8 mouse cellular contexts compared by ENCODE assay signal in the genomic region with DNA sequence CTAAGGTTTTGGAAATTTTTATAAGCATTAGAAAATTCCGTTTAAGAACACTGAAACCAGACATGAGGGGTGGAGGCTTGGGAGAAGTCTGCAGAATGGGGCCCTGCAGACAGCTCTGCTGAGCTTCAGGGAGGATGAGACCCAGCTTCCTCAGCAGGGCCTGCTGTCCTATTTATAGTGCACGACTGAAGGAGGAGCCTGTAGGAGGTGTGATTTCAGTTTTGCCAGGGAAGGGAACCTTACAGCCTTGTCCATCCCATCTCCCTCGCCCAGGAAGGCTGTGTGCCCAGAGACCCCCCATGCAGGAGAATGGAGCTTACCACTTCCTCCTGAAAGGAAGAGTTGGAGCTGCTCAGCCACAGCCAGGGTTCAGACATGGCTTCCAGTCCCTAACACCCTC. TPM values are rescaled to one million over a fixed set of nuclear protein-coding genes. Genes with fewer than 3 reads are reported as not detected.
A peak's percentile ranks its signal among the peaks of the same experiment; 100 is the strongest.
DNase-seq lines count a peak whose midpoint lies in the region; ATAC-seq lines count a peak whose summit lies in the region.

No protein-coding gene starts in this region.

- peaks cover 24% of the 10 kb centered on the region for H3K4me1 ChIP-seq in limb, embryonic 10.5 days

- intact Hi-C loops in heart, postnatal 10 days (cut with DNase I) = loop anchor here (5.0 kb wide), 1 partner anchor 38 kb away; no protein-coding TSS in a partner anchor

- no peaks in the 10 kb centered on the region for H3K36me3 ChIP-seq in limb, embryonic 10.5 days

- peak; percentile 92 for DNase-seq in heart, adult 11 months
- no peak for DNase-seq in heart, postnatal 10 days
- DNase-seq in cerebellum, adult 11 months = peak; percentile 54
- peak; percentile 38 to 42 for DNase-seq in frontal cortex, postnatal 14 days (ENCODE audit: low spot score in 2 of 2)
- no peak for DNase-seq in limb, embryonic 10.5 days (ENCODE audit: low spot score)
- DNase-seq in right cerebral cortex, adult 18-20 months = peak; percentile 74
- no peak for DNase-seq in thymus, postnatal 10 days (ENCODE audit: low spot score in 2 of 2)

- H3K27me3 ChIP-seq in limb, embryonic 10.5 days (ENCODE audit: low read depth, poor library complexity, severe bottlenecking) = peaks cover 64% of the 10 kb centered on the region

- H3K27ac ChIP-seq in limb, embryonic 10.5 days = no peak overlapping the region

- 18% methylated on average over 3 of the region's 3 CpGs for WGBS in limb, embryonic 10.5 days

- no peak for ATAC-seq in megakaryocyte progenitor cell, adult 5-6 weeks (replicated peaks; ENCODE audit: poor library complexity)

- H3K9me3 ChIP-seq in limb, embryonic 10.5 days (replicated peaks) = no peaks in the 10 kb centered on the region

- peak overlapping the region; percentile 64 for H3K4me3 ChIP-seq in limb, embryonic 10.5 days

RNA-seq across cellular contexts. Expression of gene Tppp, which starts 1.5 kb away (rescaled TPM):
- total RNA-seq in heart, postnatal 10 days (2021) = 10 to 100 TPM; 15.9 to 17.2 TPM
- polyA plus RNA-seq in limb, embryonic 10.5 days (2016; fragmentation: Nextera tagmentation; extraction: Ambion mirVana) = 0.20 and 0.25 TPM in 2 replicates
- total RNA-seq in megakaryocyte progenitor cell, adult 5-6 weeks (2015) = 0.17 TPM in 1 of 2 replicates, not detected in the other
- total RNA-seq in megakaryocyte progenitor cell, adult 5-6 weeks (2017) = 0.04 and 0.17 TPM in 2 replicates

RNA-seq across cellular contexts. Expression of gene Zdhhc11, which starts 47.0 kb away (rescaled TPM):
- not detected for total RNA-seq in heart, postnatal 10 days (2021)
- polyA plus RNA-seq in limb, embryonic 10.5 days (2016; fragmentation: Nextera tagmentation; extraction: Ambion mirVana) = not detected in 2 replicates
- total RNA-seq in megakaryocyte progenitor cell, adult 5-6 weeks (2015) = not detected in 2 replicates
- not detected in 2 replicates for total RNA-seq in megakaryocyte progenitor cell, adult 5-6 weeks (2017)

RNA-seq across cellular contexts. Expression of gene Cep72, which starts 51.4 kb away (rescaled TPM):
- total RNA-seq in heart, postnatal 10 days (2021) = 1 to 10 TPM; 2.0 to 2.8 TPM
- 21.2 and 27.7 TPM in 2 replicates for polyA plus RNA-seq in limb, embryonic 10.5 days (2016; fragmentation: Nextera tagmentation; extraction: Ambion mirVana)
- total RNA-seq in megakaryocyte progenitor cell, adult 5-6 weeks (2015) = 9.9 and 13.8 TPM in 2 replicates
- 11.0 and 12.6 TPM in 2 replicates for total RNA-seq in megakaryocyte progenitor cell, adult 5-6 weeks (2017)

Comparison
In these comparisons a context has a peak if more than half of its experiments do, and no peak if none do; other contexts are left out.
1. DNase-seq: peak in heart, adult 11 months (single experiment), cerebellum, adult 11 months (single experiment), frontal cortex, postnatal 14 days (2 of 2) and right cerebral cortex, adult 18-20 months (single experiment); none in heart, postnatal 10 days (0 of 2), limb, embryonic 10.5 days (single experiment) and thymus, postnatal 10 days (0 of 2).
2. RNA of gene Tppp, which starts 1.5 kb away (total RNA-seq): 15.9 to 17.2 TPM in heart, postnatal 10 days; 0.04 to 0.17 TPM in megakaryocyte progenitor cell, adult 5-6 weeks; every median in the first group is over 10 times any median in the second.